Mouse (Mus musculus): Measurements from ENCODE around the gene Serpina9.
"Not testable (repeated sequence)": the region's sequence is repeated elsewhere in the genome, so short reads cannot be mapped to it uniquely, and the experiment has no call there.

The Serpina9 gene

GRCm38 (mm10) chr12:103989857-103990256 lies 23.7 kb downstream of the Serpina9 start, which contains the start of gene Serpina11:
Serpina11 (minus strand) TSS chr12:103989957.
- DNase-seq (ENCODE audit: low spot score): no peak

- DNase-seq (ENCODE audit: low spot score): no peak
Observed at GRCm38 (mm10) chr12:103989514-103989767, 24.1 kb downstream of the Serpina9 start.

GRCm38 (mm10) chr12:103988754-103989513 lies 24.6 kb downstream of the Serpina9 start:
- DNase-seq (ENCODE audit: low spot score): no peak

DNA sequence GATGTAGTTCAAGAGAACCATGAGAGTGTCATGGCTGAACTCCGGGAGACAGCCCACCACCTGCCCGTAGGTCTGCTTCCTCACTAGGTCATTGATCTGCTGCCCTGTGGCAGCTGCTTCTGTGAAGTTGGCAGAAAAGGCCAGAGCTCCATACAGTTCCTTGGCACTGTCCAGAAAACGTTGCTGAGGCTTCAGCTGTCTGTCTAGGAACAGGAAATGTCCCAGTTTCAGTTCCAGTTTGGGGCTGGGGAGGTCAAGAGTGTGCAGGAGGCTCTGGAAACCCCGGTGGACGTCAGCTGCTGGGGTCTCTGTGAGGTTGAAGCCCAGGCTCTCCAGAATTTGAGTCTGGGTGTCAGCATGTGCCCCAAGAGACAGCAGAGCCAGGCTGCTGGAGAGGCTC lies 27.7 kb downstream of the Serpina9 start:
- no peak for DNase-seq (ENCODE audit: low spot score)

GRCm38 (mm10) chr12:103984935-103985334 lies 28.6 kb downstream of the Serpina9 start:
- DNase-seq (ENCODE audit: low spot score): peak; percentile 59

DNA sequence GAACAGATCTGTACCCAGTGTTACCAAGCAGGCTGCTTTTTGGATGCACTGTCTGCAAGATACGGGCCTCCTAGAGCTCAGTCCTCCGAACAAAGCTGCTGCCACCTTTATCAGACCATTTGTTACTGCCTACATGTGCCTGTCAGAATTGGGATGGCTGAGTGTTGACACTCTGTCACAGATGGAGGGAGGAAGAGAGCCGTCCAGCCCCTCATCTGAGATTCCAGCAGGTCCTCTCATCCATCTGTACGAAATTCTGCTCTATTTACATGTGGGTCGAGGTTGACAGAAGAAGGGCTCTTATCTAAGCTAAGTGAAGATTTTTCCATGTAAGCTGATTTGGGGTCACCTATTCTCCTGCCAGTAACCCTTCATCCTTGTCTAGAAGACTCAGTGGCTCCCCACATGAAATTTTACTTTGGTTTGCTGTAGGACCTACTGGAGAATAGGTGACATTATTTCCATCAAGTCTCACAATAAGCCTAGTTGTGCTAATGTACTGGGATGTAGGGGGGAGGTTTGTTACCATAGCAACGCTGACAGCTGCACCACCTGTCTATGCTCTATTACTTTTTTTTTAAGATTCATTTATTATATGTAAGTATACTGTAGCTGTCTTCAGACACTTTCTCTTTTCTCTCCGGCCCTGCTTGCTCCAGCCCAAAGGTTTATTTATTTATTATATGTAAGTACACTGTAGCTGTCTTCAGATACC lies 31.8 kb downstream of the Serpina9 start:
- DNase-seq (ENCODE audit: low spot score): no peak

GRCm38 (mm10) chr12:103978294-103978693 lies 35.3 kb downstream of the Serpina9 start:
- DNase-seq (ENCODE audit: low spot score): no peak

DNA sequence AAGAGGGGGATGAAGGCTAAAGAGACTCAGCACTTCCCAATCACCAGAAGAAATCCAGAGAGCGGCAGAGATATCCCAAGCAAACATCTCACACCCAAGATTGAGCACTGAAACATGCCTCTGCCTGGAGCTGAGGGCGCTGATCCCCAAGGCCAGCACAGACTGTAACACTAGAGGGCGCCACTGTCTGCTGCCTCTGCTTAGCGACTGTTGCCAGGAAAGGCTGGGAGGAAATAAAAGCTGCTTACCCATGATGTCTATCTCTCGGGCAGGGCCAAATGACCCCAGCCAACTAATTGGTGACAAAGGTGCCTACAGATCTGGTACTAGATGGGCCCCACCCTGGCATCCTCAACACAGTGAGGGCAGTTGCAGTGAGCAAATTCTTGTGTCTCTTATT lies 35.7 kb downstream of the Serpina9 start:
- no peak for DNase-seq (ENCODE audit: low spot score)

DNA sequence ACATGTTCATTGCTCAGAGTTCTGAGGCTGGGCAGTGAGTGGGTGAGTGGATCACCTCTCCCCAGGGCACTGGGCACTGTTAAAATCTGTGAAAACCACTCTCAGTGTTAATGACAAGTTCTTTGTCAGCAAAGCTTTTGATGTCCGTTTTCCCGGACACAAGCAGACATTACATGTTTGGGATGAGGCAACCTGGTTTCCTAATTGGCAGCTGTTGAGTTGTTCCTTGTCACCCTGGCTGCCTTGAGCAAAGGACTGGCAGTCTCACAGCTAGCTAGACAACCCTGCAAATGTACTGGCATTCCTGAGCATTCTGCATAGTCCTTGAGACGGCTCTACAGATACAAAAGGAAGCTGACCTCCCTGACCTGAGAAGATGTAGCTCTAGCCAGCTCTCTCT lies 36.5 kb downstream of the Serpina9 start:
- DNase-seq (ENCODE audit: low spot score): no peak

GRCm38 (mm10) chr12:103971080-103971479 lies 42.5 kb downstream of the Serpina9 start:
- no peak for DNase-seq (ENCODE audit: low spot score)

GRCm38 (mm10) chr12:103969577-103970116 lies 43.9 kb downstream of the Serpina9 start:
- no peak for DNase-seq (ENCODE audit: low spot score)

- no peak for DNase-seq (ENCODE audit: low spot score)
Observed at GRCm38 (mm10) chr12:103966761-103967160, 46.8 kb downstream of the Serpina9 start.

DNA sequence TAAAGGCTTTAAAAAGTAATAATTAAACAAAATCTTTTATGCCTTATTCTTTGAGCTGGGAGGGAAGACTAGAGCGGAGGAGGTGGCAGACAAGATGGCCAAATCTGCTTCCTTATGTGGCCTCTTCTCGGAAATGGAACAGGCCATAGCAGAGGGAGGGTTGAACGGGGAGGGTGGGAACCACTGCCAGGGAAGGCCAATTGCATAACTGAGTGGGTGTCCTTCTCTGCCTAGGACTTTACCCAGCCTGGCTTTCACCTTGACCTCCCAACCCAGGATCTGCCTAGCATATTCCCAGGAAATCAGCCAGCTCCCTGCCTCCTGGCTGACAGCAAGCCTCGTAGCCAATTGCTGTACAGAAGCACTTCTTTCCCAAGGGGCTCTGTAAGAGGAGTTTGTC lies 50.3 kb downstream of the Serpina9 start:
- DNase-seq (ENCODE audit: low spot score): no peak

GRCm38 (mm10) chr12:103962860-103963259 lies 50.7 kb downstream of the Serpina9 start:
- no peak for DNase-seq (ENCODE audit: low spot score)

- no peak for DNase-seq (ENCODE audit: low spot score)
Observed at GRCm38 (mm10) chr12:103962337-103962736, 51.2 kb downstream of the Serpina9 start.

GRCm38 (mm10) chr12:103961716-103962115 lies 51.8 kb downstream of the Serpina9 start:
- no peak for DNase-seq (ENCODE audit: low spot score)

- DNase-seq (ENCODE audit: low spot score): no peak
Observed at GRCm38 (mm10) chr12:103958798-103959197, 54.8 kb downstream of the Serpina9 start, which contains the start of gene Serpina1e. Serpina1e (minus strand) TSS chr12:103958975.

- DNase-seq (ENCODE audit: low spot score): not testable (repeated sequence)
Observed at GRCm38 (mm10) chr12:103956555-103956954, 57.0 kb downstream of the Serpina9 start.

DNA sequence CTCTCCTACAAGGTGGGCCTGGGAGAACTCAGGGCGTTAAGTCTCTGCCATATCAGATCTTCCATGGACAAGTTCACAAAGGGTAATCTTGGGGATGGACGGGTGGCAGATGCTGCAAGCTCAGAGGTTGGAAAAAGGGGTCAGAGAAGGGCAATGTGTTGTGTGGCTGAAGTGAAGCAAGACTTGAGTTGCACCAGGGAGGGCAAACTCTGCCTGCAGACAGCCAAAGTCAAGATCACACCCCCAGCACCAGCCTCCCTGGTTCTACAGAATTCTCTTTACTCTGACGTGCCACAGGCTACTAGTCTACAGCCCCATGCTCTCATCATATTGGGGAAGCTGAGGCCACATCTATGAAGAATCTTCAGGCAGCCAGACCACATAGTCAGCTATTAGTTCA lies 60.6 kb downstream of the Serpina9 start:
- not testable (repeated sequence) for DNase-seq (ENCODE audit: low spot score)

DNA sequence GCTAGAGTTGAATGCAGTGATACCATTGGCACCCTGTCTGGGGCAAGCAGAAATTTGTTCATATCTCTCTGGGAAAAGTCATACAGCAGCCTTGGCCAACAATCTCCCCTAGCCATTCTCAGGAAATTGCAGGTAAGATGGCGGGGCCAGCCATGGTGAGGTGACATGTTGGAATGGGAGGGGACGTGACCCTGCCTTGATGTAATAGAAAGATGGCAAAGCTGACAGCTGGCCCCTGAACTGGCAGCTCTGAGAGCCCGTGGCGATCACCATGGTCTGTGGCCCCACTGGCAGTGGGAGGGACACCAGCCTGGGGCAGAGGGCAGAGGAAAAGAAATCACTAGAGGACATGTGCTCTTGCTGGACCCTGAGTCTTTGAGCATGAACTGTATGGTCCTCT lies 67.3 kb downstream of the Serpina9 start:
- DNase-seq (ENCODE audit: low spot score): no peak

Measured in layer of hippocampus, adult 9-10 months (tissue).